Mouse (Mus musculus) mesoderm, embryonic 11.5 days (tissue): ENCODE results near the gene Fkbpl.

Experiments used
- DNase-seq: peaks from one replicate; pipeline ENCODE4 v3.0.0-alpha.2; 2012; ENCODE audit warnings: low read depth, low spot score

Gene Fkbpl

DNA sequence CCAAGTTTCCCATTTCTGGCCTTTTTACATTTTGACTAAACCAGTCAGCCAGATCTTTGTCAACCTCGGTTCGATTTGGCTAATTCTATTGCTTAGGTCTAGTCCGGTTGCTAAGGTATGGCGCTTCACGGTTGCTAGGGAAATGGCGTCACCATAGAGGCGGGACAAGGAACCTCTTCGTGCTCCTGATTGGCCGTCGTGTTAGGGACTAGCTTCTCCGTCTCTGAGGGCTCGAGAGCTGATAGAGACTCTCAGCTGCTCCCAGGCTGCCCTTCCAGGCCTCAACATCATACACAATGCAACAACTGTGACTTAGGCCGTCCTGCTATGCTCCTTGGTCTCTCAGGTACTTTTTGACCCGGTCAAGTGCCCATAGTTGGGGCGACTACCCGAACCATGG lies at the start of gene Fkbpl:
Gene Fkbpl (plus strand): TSS at position 157 of the 400 bp plus-strand sequence.
- peak; percentile 96 for DNase-seq

GRCm38 (mm10) chr17:34596098-34596497 lies 48.5 kb upstream of the Fkbpl start:
- DNase-seq: no peak

DNA sequence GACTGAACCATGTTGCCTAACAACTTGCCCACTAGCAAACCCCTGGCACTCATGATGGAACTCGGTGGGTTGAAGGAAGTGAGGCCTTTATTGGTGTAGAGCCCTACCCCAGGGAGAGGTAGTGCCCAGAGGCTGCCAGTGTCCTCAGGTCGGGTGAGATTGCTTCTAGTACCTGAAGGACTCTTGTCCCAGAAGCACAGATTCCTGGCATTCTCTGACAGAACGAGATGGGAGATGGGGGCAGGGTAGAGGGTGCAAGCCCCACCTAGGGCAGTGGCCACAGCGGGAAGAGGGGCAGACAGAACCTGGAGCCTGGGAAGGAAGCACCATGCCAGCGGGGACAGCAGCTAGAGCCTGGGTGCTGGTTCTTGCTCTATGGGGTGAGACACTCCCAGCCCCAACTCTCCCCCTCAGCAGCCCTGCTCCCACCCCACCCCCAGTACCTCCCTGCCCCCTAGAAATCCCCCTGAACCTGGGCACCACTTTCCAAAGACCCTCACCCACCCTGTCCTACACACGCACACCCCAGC lies 46.9 kb upstream of the Fkbpl start, which contains the start of gene Ager:
Gene Ager (plus strand): TSS at position 297 of the 530 bp plus-strand sequence.
- no peak for DNase-seq

DNA sequence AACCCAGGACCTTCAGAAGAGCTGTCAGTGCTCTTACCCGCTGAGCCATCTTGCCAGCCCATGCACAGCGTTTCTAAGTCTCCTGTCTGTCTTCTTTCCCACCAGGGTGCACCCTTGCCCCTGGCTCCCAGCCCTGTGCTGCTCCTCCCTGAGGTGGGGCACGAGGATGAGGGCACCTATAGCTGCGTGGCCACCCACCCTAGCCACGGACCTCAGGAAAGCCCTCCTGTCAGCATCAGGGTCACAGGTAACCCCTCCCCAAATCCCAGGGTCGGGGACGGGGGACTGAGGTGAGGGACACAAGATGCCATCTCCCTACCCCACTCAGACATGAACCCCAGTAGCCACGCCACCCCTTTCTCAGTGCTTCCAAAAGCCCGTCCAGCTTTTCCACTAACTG lies 44.7 kb upstream of the Fkbpl start:
- no peak for DNase-seq

DNA sequence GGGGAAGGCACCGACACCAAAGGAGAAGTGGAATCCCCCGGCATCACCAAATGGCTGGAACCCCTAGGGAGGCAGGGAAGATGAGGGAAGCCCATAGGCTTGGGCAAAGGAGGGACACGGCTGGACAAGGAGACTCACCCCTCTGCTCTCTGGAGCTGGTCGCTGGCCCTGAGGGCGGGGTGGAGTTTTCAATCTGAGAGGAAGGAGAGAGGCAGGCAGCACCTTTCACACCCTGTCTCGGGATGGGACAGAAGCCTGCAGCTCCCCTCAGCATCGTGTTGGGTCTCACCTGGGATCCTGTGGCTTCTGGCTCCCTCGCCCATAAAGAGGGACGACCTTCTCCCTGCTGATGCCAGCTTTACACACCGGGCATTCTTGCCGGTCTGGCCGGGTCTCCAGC lies 42.8 kb upstream of the Fkbpl start:
- no peak for DNase-seq

DNA sequence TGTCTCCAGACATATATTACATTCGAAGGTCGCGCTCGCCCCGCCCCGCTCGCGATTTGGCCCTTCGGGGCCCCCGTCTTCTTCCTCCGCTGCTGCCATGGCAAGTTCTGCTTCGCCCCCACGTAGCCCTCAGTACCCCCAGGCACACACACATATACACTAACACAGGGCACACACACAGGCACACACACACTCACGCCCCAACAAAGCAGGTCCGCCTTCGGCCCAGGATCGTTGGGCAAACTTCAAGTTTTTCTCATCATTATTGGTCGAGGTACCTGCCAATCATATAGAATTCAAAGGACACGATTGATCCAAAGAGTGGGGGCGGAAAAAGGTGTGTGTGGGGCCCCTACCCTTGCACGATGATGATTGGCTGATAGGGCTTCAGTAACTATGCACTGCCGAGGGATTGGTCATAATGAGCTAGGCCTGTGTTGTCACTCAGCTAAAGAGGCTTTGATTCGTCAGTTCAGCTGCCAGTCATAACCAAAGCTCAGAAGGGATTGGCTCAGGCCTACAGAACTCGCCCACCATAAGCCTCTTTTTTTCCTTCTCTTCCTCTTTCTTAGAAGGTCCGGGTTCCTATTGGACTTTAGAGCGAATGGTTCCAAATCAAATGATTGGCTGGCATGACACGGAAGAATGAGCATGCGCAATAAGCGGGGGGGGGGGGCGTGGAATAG lies 41.0 kb upstream of the Fkbpl start, which contains the start of gene Rnf5:
Gene Rnf5 (minus strand): TSS at position 316 of the 686 bp plus-strand sequence.
- peak; percentile 100 for DNase-seq

DNA sequence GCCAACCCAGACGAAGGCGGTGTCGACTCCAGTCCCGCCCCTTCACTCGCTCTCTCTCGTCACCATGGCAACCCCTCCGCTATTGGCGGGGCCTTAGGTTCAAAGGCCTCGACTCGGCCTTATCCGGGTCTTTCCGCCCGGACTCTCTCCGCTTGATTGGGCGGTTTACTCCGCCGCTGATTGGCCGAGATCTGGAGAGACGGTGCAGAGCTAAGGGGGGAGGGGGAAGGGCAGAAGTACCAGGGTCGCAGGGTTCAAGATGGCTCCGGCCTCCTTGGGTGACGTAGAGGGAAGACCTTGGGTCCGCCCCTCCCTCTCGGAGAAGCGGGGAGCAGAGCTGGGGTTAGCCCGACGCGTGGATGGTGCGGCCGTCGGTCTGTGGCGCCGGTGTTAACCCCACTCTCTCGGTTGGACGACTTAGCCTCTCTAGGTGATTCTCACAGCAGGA lies 40.5 kb upstream of the Fkbpl start, which contains the start of gene Agpat1:
Gene Agpat1 (plus strand): TSS at position 202 of the 448 bp plus-strand sequence.
- peak; percentile 99 for DNase-seq

DNA sequence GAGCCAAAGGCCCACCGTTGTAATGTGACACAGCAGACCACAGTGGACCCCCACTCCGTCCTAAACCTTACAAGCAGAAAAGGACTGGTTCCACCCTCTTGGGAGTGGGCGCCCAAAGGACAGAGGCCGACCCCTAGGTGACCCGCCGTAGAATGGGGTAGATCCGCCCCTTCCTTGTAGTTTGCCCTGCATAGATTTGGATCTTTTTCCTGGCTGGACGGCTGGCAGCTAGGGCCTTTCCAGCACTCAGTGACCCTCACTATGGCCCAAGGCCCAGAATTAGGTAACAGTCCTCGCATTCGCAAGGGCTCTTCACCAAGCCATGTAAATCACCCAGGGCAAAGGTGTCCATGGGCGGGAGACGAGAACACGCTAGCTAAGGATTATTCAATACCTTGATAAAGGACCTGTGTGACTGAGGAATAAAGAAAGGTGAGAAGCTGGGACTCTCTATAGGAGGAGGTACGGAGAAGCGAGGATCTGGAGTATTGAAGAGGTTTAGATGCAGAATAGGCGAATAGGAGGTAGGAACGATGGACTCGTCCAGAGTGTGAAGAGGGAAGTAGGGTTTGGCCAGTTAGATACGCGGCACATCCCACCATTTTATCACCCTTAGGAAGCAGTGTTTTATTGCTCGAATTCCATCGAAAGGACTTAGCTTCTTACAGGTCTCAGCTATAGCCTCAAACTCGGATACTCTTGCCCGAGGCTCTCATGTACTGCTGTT lies 39.9 kb upstream of the Fkbpl start:
- DNase-seq: no peak

DNA sequence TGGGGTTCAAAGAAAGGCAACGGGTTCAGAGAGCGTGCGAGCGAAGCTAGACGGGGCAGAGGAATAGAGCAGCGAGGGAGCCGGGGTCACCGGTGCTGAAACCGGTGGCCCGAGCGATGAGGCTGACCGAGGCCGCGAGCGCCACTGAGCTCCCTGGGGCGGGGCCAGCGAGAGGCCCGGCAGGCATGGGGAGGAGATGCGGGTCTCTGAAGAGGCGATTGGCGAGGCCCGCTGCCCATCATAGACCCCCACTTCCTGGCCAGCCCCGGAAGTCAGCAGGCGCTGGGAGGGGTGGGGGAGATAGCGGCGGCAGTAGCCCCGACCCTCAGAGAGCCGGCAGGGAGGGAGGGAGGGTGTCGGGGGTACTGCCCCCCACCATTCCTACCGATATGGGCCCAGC lies 39.0 kb upstream of the Fkbpl start:
- DNase-seq: peak; percentile 95

DNA sequence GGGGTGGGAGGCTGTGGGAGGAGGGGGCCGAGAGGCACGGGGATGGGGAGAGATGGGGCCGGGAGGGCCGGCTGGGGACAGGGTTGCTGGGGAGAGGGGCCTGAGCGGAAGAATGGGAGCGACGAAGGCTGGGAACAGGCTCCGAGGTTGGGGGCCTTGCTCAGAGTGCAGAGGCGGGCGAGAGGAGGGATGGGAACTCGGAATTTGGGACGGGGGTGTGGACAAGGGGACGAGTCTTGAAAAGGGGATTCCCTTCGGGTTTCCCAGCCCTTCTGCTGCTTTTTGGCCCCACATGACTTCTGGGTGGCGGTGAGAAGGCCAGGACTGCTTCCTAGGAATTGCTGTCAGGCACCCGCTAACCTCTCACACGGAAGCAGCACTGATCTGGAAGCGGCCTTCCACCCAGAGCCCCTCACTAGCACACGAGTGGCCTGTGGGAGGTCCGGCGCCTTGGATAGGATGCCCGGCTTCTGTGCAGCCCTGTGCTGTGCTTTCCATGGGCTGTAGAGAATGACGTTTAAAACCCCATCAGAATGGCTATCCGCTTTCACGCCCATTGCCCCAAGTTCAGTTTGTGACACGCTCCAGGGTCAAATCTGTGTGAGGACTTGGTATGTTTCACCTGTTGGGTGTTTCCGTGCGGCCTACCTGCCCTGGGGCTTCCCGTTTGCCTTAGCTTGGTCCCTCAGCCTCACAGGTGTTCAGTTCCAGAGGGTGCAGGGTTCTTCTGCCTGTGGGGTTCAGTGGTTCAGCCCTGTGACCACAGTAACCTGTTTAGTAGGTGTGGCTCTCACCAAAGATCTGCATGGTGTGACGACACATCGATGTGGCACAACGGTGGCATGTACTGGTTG lies 38.2 kb upstream of the Fkbpl start:
- DNase-seq: no peak

DNA sequence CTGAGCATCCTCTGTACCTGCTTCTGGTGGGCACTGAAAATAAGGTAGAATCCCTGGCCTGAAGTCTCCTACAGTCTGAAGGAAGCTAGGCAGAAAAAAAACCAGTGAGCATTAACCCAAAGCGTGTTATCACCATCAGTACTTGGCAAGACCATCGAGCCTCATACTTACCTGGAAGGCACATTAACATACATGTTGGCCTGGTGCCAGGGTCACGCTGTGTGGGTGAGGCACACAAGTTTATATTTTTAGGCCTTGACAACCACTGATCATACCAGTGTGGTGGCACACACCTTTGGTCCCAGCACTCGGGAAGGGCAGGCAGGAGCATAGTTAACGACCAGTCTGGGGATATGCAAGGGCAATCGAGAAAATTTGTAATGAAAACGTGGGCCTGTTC lies 36.6 kb upstream of the Fkbpl start:
- no peak for DNase-seq

DNA sequence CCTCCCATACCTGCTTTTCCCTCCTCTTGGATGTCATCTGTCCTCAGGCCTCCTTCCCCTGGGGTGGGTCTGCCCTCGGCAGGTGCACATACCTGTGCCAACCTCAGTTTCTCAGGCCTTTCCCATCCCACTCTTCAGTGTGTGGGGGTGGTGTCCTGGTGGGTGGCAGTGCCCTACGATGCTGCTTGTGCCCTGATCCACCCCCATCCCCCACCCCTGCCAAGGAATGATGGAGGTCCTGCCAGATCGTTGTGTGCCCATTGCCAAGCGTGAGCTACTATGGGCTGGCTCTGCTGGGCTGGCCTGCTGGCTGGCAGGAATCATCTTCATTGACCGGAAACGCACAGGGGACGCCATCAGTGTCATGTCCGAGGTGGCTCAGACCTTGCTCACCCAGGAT lies 33.5 kb upstream of the Fkbpl start:
- DNase-seq: no peak

DNA sequence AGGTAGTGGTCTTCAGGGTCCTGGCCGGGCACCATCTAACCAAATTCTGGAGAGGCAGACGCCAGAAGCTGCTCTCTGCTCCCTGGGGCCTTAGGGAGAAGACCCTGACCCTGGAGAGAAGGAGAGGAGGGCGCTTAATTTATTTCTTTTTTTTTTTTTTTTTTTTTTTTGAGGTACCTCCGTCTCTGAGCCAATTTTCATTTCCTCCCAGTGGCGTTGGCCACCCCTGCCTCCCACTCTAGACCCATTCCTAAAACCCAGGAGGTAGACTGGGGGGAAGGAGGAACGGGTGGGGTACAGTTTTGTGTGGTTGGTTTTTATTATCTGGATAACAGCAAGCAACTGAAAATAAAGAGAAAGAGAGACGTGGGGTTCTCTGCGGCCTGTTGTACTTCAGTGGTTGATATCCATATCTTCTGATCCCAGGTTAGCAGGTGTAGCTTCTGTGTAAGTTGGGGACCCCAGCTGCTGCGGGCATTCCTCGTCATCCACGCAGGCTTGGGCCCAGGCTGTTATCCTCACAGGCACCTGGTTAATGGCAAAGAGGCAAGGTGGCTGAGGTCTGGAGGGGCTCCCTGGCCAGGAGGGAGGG lies 31.4 kb upstream of the Fkbpl start:
- DNase-seq: no peak

DNA sequence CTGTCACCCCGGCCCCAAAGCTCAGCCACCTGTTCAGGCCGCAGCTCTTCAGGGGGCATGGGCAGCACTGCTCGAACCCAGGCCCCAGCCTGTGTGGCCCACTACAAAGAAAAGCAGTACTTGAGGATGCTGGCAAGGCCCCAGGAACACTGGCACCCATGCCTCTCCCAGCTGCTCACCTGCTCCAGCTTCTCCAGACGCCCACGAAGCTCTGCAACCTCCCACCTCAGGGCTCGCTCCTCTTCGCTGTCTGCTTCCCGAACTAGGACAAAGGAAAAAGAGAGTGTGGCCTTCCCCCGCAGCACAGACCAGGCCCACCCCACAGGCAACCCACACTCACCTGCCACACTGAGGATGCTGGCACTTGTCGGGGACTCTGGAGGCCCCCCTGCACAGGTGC lies 30.7 kb upstream of the Fkbpl start:
- no peak for DNase-seq

- DNase-seq: no peak
Observed at GRCm38 (mm10) chr17:34615871-34616270, 28.7 kb upstream of the Fkbpl start, which contains the start of gene Egfl8. Gene Egfl8 (minus strand): TSS chr17:34615971.

DNA sequence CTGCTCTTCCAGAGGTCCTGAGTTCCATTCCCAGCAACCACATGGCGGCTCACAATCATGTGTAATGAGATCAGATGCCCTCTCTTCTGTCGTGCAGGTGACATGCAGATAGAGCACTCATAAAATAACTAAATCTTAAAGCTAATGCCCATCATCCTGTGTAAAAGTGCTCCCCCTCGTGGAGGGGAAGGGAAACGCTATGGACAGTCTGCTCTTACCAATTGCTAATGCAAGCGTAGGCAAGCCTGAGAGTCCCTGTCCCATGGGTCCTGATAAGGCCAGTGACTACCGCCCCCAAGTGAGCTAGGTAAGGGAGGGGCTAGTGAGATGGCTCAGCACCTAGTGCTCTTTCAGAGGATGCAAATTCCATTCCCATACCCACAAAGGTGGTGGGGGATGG lies 25.6 kb upstream of the Fkbpl start:
- peak; percentile 75 for DNase-seq

- DNase-seq: no peak
Observed at GRCm38 (mm10) chr17:34621006-34621405, 23.6 kb upstream of the Fkbpl start.

DNA sequence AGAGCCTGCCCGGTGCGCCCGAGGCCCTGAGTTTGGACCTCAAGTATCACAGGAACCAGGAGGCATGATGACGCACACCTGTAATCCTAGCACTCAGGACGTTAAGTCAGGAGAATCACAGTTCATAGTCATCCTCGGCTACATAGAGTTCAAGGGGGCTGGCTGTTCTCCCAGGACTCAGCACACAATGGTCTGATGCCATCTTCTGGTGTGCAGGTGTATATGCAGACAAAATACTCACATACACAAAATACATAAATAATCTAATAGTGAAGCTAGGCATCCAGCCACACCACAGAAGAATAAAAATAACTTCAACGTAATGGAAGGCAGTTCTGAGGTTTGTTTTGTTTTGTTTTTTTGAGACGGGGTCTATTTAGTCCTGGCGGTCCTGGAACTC lies 21.4 kb upstream of the Fkbpl start:
- DNase-seq: no peak

DNA sequence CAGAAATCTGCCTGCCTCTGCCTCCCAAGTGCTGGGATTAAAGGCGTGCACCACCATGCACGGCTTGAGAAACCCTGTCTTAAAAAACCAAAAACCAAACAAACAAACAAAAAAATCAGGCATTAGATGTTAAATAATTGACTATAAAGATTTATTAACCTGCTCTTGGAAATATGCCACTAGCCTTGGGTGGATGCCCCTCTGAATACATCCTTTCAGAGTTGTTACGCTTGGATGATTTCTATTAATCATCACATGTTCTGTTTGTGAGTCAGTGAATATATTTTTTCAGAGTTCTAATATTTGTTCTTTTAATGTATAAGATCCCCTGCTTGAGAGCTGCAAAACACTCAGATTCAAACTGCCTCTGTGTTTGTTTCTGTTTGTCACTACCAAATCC lies 19.6 kb upstream of the Fkbpl start:
- no peak for DNase-seq

DNA sequence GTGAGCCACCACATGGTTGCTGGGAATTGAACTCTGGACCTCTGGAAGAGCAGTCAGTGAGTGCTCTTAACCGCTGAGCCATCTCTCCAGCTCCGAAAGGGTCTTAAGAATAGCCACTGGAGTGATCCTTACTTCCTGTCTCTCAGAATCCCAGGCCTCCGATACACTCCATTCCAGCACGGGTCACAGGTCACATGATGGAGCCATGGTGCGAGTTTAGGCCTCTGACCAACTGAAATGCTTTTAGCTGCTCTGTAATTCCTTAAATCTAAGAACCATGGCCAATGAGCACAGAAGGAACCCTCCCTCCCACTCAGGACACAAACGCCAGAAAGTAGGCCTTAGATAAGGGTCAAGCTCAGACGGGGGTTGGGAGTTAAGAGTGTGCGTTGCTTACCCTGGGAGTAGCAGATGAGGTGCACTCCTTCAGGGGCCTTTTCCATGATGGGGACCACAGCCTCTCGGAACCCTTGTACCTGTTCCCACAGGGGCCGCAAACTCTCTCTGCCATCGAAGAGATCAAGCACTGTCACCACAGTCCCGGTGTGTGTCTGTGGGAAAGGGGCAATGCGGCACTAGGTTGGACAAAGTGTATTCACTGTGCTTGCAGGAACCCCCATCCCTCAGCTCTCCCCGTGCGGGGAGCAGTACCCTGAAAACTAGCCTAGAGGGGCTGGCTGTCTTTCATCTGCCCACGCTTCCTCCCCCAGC lies 18.3 kb upstream of the Fkbpl start:
- no peak for DNase-seq

- peak; percentile 66 for DNase-seq
Observed at GRCm38 (mm10) chr17:34626773-34627092, 17.8 kb upstream of the Fkbpl start.
